Mouse (Mus musculus) G1E (cell line): ENCODE results near the gene Armc9.

Experiments
- CTCF ChIP-seq: IDR thresholded peaks from 2 replicates; pipeline ENCODE4 v1.5.1; 2012; ENCODE audit warnings: low read depth, low read length, inconsistent platforms, mixed read lengths
- GATA1 ChIP-seq: IDR thresholded peaks from 2 replicates; pipeline ENCODE4 v1.6.1; 2012; ENCODE audit warnings: borderline replicate concordance, low read length, inconsistent platforms, mixed read lengths
- POLR2AphosphoS5 ChIP-seq: IDR thresholded peaks from 2 replicates; pipeline ENCODE4 v1.6.1; 2012; ENCODE audit warnings: low read depth, low read length, inconsistent platforms; ENCODE audit not compliant: insufficient replicate concordance
- TAL1 ChIP-seq: conservative IDR thresholded peaks from 2 replicates; pipeline ENCODE4 v1.6.1; 2012; ENCODE audit warnings: low read depth, low read length, inconsistent platforms, mixed read lengths

DNA sequence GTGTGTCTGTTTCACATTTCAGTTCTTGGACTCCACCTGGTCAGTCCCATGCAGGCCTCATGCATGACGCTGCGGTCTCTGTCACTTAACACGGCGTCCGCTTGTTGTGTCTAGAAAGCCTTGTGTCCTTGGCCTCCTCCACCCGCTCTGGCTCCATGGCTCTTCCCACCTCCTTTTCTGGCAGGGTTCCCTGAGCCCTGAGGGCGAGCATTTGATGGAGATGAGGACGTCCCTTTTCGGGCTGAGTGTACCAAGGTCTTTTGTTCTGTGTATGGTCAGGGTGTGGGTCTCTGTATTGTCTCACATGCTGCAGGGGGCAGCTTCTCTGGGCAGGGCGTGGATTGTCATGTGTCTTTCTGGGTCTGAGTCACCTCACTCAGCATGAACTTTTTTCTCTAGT lies 81.9 kb downstream of the Armc9 start:
- TF ChIP-seq CTCF (no peak), TAL1 (no peak), GATA1 (no peak), POLR2AphosphoS5 (no peak)
